Mouse (Mus musculus): ENCODE results near the gene Abtb1.

DNA sequence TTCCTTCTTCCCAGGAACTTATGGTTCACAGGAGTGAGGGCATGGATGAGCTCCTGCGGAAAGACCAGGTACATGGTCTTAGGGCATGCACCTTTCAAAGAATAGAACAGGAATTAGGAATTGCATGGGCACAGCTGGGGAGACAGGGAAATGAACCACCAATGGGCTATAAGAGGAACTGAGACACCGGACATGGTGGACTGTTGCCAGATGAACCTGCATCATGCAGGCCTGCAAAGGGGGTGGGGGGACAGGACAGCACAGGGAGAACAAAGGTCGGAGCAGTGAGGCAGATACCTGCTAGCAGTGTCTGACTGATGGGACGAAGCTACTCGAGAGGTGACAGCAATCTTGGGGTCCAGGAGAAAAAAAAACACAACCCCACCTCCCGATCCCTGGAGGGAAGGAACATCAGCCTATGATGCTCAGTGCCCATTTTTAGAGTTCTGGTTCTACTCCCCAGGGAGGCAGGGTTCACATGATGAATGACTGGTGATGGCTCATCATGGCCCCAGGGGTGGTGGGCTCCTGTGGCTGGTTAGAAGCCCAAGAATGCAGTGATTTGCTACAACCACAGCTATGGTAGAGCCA, 11.6 kb downstream of the Abtb1 start:
- TF ChIP-seq EP300 (IDR thresholded peaks at IDR 0.05; ENCODE audit: low read depth) (no peak), CTCF (IDR thresholded peaks at IDR 0.05; ENCODE audit: low read depth) (no peak)
